Mouse (Mus musculus): Measurements from ENCODE around the gene Dcps. TPM values are rescaled to one million over a fixed set of nuclear protein-coding genes. Genes with fewer than 3 reads are reported as not detected.
A peak's percentile ranks its signal among the peaks of the same experiment; 100 is the strongest.

The Dcps gene
- total and polyA plus RNA-seq, 3 experiments: 39.1 to 84.2 (median 53.4) TPM

DNA sequence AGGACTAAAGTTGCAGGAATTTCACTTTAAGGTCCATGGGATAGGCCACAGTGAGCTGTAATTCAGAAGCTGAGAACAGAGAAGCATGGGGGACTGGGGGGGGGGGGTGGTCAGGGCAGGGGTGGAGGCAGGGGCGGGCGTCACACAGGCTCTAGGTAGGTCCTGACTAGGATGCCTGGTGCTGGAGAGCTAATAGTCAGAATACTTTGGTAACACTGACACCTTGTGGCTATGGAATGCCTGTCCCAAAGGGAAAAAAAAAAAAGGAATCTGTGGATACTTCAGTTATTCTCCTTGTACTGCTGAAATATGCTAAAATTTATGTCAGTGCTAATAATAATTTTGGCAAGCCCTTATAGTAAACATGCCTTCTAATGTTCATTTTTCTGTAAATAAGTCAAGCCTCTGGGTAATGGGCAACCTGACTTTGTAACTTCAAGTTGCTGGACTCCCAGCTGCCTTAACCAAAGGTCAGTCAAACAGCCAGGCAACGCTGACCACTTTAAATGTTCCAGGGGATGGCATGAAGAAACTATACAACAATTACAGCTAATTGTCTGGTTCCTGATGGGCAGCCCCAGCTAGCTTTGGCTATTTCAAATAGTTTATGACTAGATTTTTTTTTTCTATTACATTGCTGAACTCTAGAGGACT lies 9.6 kb downstream of the Dcps start:
- H3K27me3 ChIP-seq (ENCODE audit: insufficient read depth, low read length): no peaks in the 10 kb centered on the region
- no peaks in the 10 kb centered on the region for H3K9me3 ChIP-seq (replicated peaks)
- no peak for TF ChIP-seq GATA2 (IDR thresholded peaks at IDR 0.05; ENCODE audit: borderline replicate concordance, low read depth, low read length)
- no peak for TF ChIP-seq GATA1 (IDR thresholded peaks at IDR 0.05; ENCODE audit: borderline replicate concordance, low read length)
- no peak overlapping the region for H3K4me3 ChIP-seq (ENCODE audit: low read depth, low read length)
- DNase-seq (ENCODE audit: low spot score): peak; percentile 9
- no peak for ATAC-seq (ENCODE audit: extremely low read depth, insufficient number of reproducible peaks, low FRiP score, poor library complexity, severe bottlenecking)
- H3K36me3 ChIP-seq (replicated peaks): peaks cover 91% of the 10 kb centered on the region
- peaks cover 2% of the 10 kb centered on the region; the same call in 1 of the 2 replicates for H3K4me1 ChIP-seq (ENCODE audit: insufficient read depth, low read depth, low read length)

DNA sequence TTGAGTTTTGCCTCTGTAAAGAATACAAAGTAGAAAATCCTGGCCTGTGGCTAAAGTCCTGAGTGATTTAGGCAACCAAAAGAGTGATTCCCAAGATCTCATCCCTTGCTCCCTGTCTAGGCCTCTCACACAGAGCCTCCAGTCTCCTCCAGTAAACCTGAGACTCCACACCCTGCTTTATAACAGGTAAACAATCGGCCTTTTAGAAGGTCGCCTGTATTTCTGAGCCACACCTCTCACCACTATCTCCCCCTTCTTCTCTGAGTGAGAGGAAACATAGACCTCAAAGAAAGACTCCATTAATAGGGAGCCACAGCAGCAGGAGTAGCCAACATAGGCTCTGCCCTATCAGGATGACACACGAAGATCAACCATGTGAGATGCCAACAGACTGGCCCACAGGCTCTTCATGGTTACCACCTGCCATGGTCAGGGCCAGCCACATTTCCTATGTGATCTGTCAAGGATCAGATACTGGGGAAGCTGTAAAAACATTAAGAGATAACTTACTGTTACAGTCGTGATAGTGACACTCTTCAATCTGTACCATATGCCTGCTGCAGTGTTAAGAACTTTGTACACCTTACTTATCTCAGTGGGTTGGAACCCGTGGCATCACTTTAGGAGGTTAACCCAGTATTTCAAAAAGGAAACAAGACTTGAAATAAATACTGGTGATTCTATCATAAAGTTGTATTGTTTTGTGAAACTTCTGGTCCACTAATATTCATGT lies 11.6 kb downstream of the Dcps start:
- ATAC-seq (ENCODE audit: extremely low read depth, insufficient number of reproducible peaks, low FRiP score, poor library complexity, severe bottlenecking): no peak
- peaks cover 90% of the 10 kb centered on the region for H3K36me3 ChIP-seq (replicated peaks)
- H3K4me1 ChIP-seq (ENCODE audit: insufficient read depth, low read depth, low read length): peaks cover 2% of the 10 kb centered on the region; the same call in 1 of the 2 replicates
- H3K4me3 ChIP-seq (ENCODE audit: low read depth, low read length): no peak overlapping the region
- no peak for DNase-seq (ENCODE audit: low spot score)
- H3K27me3 ChIP-seq (ENCODE audit: insufficient read depth, low read length): no peaks in the 10 kb centered on the region
- H3K9me3 ChIP-seq (replicated peaks): no peaks in the 10 kb centered on the region
- TF ChIP-seq CTCF (IDR thresholded peaks at IDR 0.05; ENCODE audit: low read depth, low read length) (no peak), GATA2 (IDR thresholded peaks at IDR 0.05; ENCODE audit: borderline replicate concordance, low read depth, low read length) (no peak), GATA1 (IDR thresholded peaks at IDR 0.05; ENCODE audit: borderline replicate concordance, low read length) (no peak), POLR2AphosphoS5 (IDR thresholded peaks at IDR 0.05; ENCODE audit: insufficient replicate concordance, low read depth, low read length) (no peak), TAL1 (conservative IDR thresholded peaks at IDR 0.05; ENCODE audit: low read depth, low read length) (no peak)

GRCm38 (mm10) chr9:35163011-35163690 lies 12.7 kb downstream of the Dcps start:
- Histone ChIP-seq H3K27me3 (ENCODE audit: insufficient read depth, low read length) (no peaks in the 10 kb centered on the region), H3K36me3 (replicated peaks) (peaks cover 85% of the 10 kb centered on the region), H3K4me1 (ENCODE audit: insufficient read depth, low read depth, low read length) (peaks cover 2% of the 10 kb centered on the region; the same call in 1 of the 2 replicates), H3K9me3 (replicated peaks) (no peaks in the 10 kb centered on the region), H3K4me3 (ENCODE audit: low read depth, low read length) (no peak overlapping the region)
- DNase-seq (ENCODE audit: low spot score): no peak
- TF ChIP-seq GATA2 (IDR thresholded peaks at IDR 0.05; ENCODE audit: borderline replicate concordance, low read depth, low read length) (no peak), TAL1 (conservative IDR thresholded peaks at IDR 0.05; ENCODE audit: low read depth, low read length) (no peak), POLR2AphosphoS5 (IDR thresholded peaks at IDR 0.05; ENCODE audit: insufficient replicate concordance, low read depth, low read length) (no peak), CTCF (IDR thresholded peaks at IDR 0.05; ENCODE audit: low read depth, low read length) (no peak)
- no peak for ATAC-seq (ENCODE audit: extremely low read depth, insufficient number of reproducible peaks, low FRiP score, poor library complexity, severe bottlenecking)

DNA sequence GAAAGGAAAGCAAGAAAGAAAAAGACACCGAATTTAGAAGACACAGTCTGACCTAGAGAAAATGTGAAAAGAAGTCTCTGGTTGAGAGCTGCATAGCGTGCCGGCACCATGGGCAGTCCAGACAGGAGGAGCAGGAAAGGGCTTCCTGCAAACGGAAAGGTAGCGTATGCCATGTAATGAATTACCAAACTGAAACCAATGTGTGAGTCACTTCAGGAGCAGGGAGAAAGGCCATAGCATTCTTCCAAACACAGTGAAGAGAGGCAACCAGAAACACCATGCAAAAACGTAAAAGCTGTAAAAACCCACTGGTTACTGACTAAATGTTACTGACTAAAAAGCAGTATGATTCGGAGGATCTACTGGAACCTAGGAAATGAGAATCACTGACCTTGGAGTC lies 14.1 kb downstream of the Dcps start:
- Histone ChIP-seq H3K9me3 (replicated peaks) (no peaks in the 10 kb centered on the region), H3K27me3 (ENCODE audit: insufficient read depth, low read length) (no peaks in the 10 kb centered on the region), H3K36me3 (replicated peaks) (peaks cover 85% of the 10 kb centered on the region), H3K4me1 (ENCODE audit: insufficient read depth, low read depth, low read length) (peaks cover 2% of the 10 kb centered on the region; the same call in 1 of the 2 replicates), H3K4me3 (ENCODE audit: low read depth, low read length) (no peak overlapping the region)
- ATAC-seq (ENCODE audit: extremely low read depth, insufficient number of reproducible peaks, low FRiP score, poor library complexity, severe bottlenecking): no peak
- DNase-seq (ENCODE audit: low spot score): no peak
- no peak for TF ChIP-seq TAL1 (conservative IDR thresholded peaks at IDR 0.05; ENCODE audit: low read depth, low read length)
- no peak for TF ChIP-seq GATA2 (IDR thresholded peaks at IDR 0.05; ENCODE audit: borderline replicate concordance, low read depth, low read length)
- TF ChIP-seq CTCF (IDR thresholded peaks at IDR 0.05; ENCODE audit: low read depth, low read length): no peak
- TF ChIP-seq GATA1 (IDR thresholded peaks at IDR 0.05; ENCODE audit: borderline replicate concordance, low read length): no peak
- TF ChIP-seq POLR2AphosphoS5 (IDR thresholded peaks at IDR 0.05; ENCODE audit: insufficient replicate concordance, low read depth, low read length): no peak

DNA sequence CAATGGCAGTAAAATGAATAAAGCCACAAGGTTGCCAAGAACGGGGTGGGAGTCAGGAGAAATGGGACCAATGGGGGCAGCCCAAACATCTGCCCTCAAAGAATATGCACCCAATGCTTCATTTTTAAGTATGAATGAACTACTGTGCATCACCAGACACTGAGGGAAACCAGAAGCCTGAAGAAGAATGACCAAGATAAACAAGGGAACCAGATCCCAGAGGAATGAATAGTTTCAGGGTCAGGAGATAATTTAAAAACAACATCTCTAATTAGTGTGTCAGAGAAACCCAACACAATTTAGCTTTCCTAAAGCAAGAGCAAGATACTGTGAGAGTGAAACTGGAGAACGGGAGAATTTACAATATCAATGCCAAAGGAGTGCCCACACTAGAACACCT lies 15.2 kb downstream of the Dcps start:
- ATAC-seq (ENCODE audit: extremely low read depth, insufficient number of reproducible peaks, low FRiP score, poor library complexity, severe bottlenecking) (no peak), DNase-seq (ENCODE audit: low spot score) (no peak)
- TF ChIP-seq POLR2AphosphoS5 (IDR thresholded peaks at IDR 0.05; ENCODE audit: insufficient replicate concordance, low read depth, low read length) (no peak), TAL1 (conservative IDR thresholded peaks at IDR 0.05; ENCODE audit: low read depth, low read length) (no peak), CTCF (IDR thresholded peaks at IDR 0.05; ENCODE audit: low read depth, low read length) (no peak), GATA2 (IDR thresholded peaks at IDR 0.05; ENCODE audit: borderline replicate concordance, low read depth, low read length) (no peak), GATA1 (IDR thresholded peaks at IDR 0.05; ENCODE audit: borderline replicate concordance, low read length) (no peak)
- Histone ChIP-seq H3K36me3 (replicated peaks) (peaks cover 87% of the 10 kb centered on the region), H3K4me3 (ENCODE audit: low read depth, low read length) (no peak overlapping the region), H3K9me3 (replicated peaks) (no peaks in the 10 kb centered on the region), H3K27me3 (ENCODE audit: insufficient read depth, low read length) (no peaks in the 10 kb centered on the region), H3K4me1 (ENCODE audit: insufficient read depth, low read depth, low read length) (peaks cover 2% of the 10 kb centered on the region; the same call in 1 of the 2 replicates)

- TF ChIP-seq POLR2AphosphoS5 (IDR thresholded peaks at IDR 0.05; ENCODE audit: insufficient replicate concordance, low read depth, low read length): no peak
- TF ChIP-seq GATA1 (IDR thresholded peaks at IDR 0.05; ENCODE audit: borderline replicate concordance, low read length): no peak
- TF ChIP-seq TAL1 (conservative IDR thresholded peaks at IDR 0.05; ENCODE audit: low read depth, low read length): no peak
- no peak for TF ChIP-seq CTCF (IDR thresholded peaks at IDR 0.05; ENCODE audit: low read depth, low read length)
- no peak for TF ChIP-seq GATA2 (IDR thresholded peaks at IDR 0.05; ENCODE audit: borderline replicate concordance, low read depth, low read length)
- Histone ChIP-seq H3K36me3 (replicated peaks) (peaks cover 87% of the 10 kb centered on the region), H3K27me3 (ENCODE audit: insufficient read depth, low read length) (no peaks in the 10 kb centered on the region), H3K9me3 (replicated peaks) (no peaks in the 10 kb centered on the region), H3K4me1 (ENCODE audit: insufficient read depth, low read depth, low read length) (peaks cover 3% of the 10 kb centered on the region; the same call in 1 of the 2 replicates), H3K4me3 (ENCODE audit: low read depth, low read length) (no peak overlapping the region)
- DNase-seq (ENCODE audit: low spot score) (no peak), ATAC-seq (ENCODE audit: extremely low read depth, insufficient number of reproducible peaks, low FRiP score, poor library complexity, severe bottlenecking) (no peak)
Measured at GRCm38 (mm10) chr9:35158477-35158876, 17.4 kb downstream of the Dcps start.

Data from G1E (cell line).